Mouse (Mus musculus) neutrophil, adult 65 days (primary cell): ENCODE data around the gene Tm9sf2. TPM values are rescaled to one million over a fixed set of nuclear protein-coding genes. Genes with fewer than 3 reads are reported as not detected.

ENCODE experiments used
- total RNA-seq: library from RNA; stranded (reverse); gene quantifications from 2 replicates; pipeline ENCODE4 v1.2.4, GENCODE M21; 2023

The Tm9sf2 gene
- total RNA-seq = 51.5 and 77.1 TPM in 2 replicates

GRCm38 (mm10) chr14:122106822-122107468 is at the start of gene Tm9sf2:
Gene Tm9sf2 (plus strand): TSS chr14:122107038.

GRCm38 (mm10) chr14:122181078-122181814 is 74.4 kb downstream of the Tm9sf2 start, which contains the start of gene Clybl:
Gene Clybl (plus strand): TSS chr14:122181704.

Other genes starting within 250 kb of the Tm9sf2 start
- gene Ubac2, start 228.4 kb upstream of the Tm9sf2 start, total RNA-seq = 25.4 and 29.1 TPM in 2 replicates
- 3.2 and 3.7 TPM in 2 replicates for gene Gpr18, start 191.3 kb upstream of the Tm9sf2 start, total RNA-seq
- 5.7 and 6.7 TPM in 2 replicates for gene Gpr183, start 141.8 kb upstream of the Tm9sf2 start, total RNA-seq
- not detected in 2 replicates for gene Timm8a2, start 72.4 kb upstream of the Tm9sf2 start, total RNA-seq
- 1.0 and 1.3 TPM in 2 replicates for gene Clybl, start 74.7 kb downstream of the Tm9sf2 start, total RNA-seq